Mouse (Mus musculus) forebrain, postnatal 0 days (tissue): ENCODE results near the gene Arpc1b. TPM values are rescaled to one million over a fixed set of nuclear protein-coding genes. Genes with fewer than 3 reads are reported as not detected.
A peak's percentile ranks its signal among the peaks of the same experiment; 100 is the strongest.

ENCODE experiments used
- ATAC-seq: fragments of 200-750 bp; cut with Nextera tagmentation; 2 replicates; pipeline ENCODE4 v1.8.0; 2017; ENCODE audit warnings: mild to moderate bottlenecking, moderate library complexity
- DNase-seq: peaks from one replicate; pipeline ENCODE4 v3.0.0-alpha.2; 2015
- H3K27ac ChIP-seq: fragments of 300-500 bp; sonication (generic); 2 replicates; pipeline ENCODE4 v1.5.1; 2014; ENCODE audit warnings: low read depth, mild to moderate bottlenecking, antibody characterized with exemption, low read length, moderate library complexity, mixed read lengths
- H3K27me3 ChIP-seq: fragments of 300-500 bp; sonication (generic); 2 replicates; pipeline ENCODE4 v1.6.1; 2014; ENCODE audit warnings: mild to moderate bottlenecking, low read length, mixed read lengths; ENCODE audit not compliant: insufficient read depth
- H3K36me3 ChIP-seq: fragments of 300-500 bp; sonication (generic); 2 replicates; pipeline ENCODE4 v1.6.1; 2014; ENCODE audit warnings: mild to moderate bottlenecking, moderate library complexity; ENCODE audit not compliant: insufficient read depth
- H3K4me1 ChIP-seq: fragments of 300-500 bp; sonication (generic); 2 replicates; pipeline ENCODE4 v1.6.1; 2014; ENCODE audit warnings: antibody characterized with exemption; ENCODE audit not compliant: insufficient read depth
- H3K4me2 ChIP-seq: fragments of 300-500 bp; sonication (generic); 2 replicates; pipeline ENCODE4 v1.6.1; 2014; ENCODE audit warnings: low read depth, mild to moderate bottlenecking, moderate library complexity
- H3K4me3 ChIP-seq: fragments of 300-500 bp; sonication (generic); 2 replicates; pipeline ENCODE4 v1.5.1; 2014; ENCODE audit warnings: low read depth, low read length, mixed read lengths
- H3K9ac ChIP-seq: fragments of 300-500 bp; sonication (generic); 2 replicates; pipeline ENCODE4 v1.6.1; 2014; ENCODE audit warnings: mild to moderate bottlenecking
- H3K9me3 ChIP-seq: fragments of 300-500 bp; sonication (generic); 2 replicates; pipeline ENCODE4 v1.6.1; 2016; ENCODE audit warnings: low read length
- CTCF ChIP-seq: sonication (generic); IDR thresholded peaks from 2 replicates; pipeline ENCODE4 v1.5.1; 2016; ENCODE audit warnings: antibody characterized with exemption, control low read depth, low read depth
- WGBS: fragments of 180-500 bp; shearing (Covaris S2); extraction: QIAGEN DNeasy Blood & Tissue Kit; methylation state at CpG from one replicate; pipeline ENCODE4 v1.1.7; 2014; 5-methylcytosine and 5-hydroxymethylcytosine counted together
- polyA plus RNA-seq: library from polyadenylated mRNA; unstranded; fragments of >200 nt; fragmentation: Nextera tagmentation; extraction: Ambion mirVana; gene quantifications from 2 replicates; pipeline ENCODE4 v1.2.1, GENCODE M21; 2015
- total RNA-seq: library from RNA; depleted of rRNA; stranded (reverse); fragments of >200 nt; gene quantifications from 2 replicates; pipeline ENCODE4 v1.2.3, GENCODE M21; 2014

Arpc1b gene
- total and polyA plus RNA-seq, 2 experiments from 2014 or later = 34.2 to 59.9 TPM

DNA sequence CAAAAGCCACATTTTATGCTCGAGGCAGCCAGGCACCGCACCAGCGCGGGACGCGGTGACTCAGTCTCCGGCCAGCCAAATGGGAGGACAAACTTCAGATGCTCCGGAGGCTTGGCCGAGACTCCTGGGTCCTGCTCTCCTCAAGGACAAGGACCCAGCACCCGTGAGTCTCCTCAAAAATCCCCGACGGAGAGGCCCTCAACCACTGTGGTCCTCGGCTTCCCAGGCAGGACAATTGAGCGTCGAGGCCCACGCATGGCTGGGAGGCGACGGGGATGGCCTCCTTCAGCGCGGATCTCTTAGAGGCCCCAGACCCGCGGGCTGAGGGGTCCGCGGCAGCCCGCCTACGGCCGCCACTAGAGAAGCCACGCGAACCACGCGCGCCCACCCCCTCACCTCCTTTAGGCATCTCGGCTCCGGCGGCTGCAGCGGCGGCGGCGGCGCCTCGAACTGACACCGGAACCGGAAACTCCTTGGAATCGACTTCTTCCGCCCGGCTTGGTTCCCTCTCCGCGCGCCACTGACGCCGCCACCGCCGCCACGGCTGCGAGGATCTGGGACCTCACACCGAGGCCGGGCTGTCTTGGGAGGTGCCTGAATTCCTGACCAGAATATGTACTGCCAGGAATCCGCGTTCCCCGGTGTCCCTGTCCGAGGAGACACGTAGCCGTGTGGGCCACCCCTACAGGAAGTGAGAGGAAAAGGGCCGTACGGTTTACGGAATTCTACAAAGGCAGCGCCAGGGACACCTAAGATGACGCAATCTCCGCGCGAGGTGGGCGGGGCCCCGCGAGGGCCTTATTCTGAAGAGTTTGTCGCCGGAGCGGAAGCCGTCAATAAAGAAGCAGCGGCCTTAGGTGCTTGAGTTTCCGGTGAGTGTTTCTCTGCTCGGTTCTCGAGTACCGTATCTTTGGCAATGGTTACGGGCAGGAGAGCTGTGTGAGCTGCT, 25.8 kb downstream of the Arpc1b start, which contains the start of the genes Pdap1 and Bud31:
TSS of gene Pdap1 (minus strand) at position 668 of the 949 bp plus-strand sequence.
TSS of gene Bud31 (plus strand) at position 792 of the 949 bp plus-strand sequence.
- DNase-seq (peak; percentile 98), ATAC-seq (peak; percentile 97)
- Histone ChIP-seq H3K27me3 (no peaks in the 10 kb centered on the region), H3K4me1 (peaks cover 22% of the 10 kb centered on the region; the same call in 1 of the 2 replicates), H3K9ac (peak within 1 kb of the TSS; percentile 81), H3K27ac (peak within 1 kb of the TSS; percentile 83), H3K4me3 (peak within 1 kb of the TSS; percentile 89), H3K4me2 (peak within 1 kb of the TSS; percentile 84), H3K36me3 (peaks cover 40% of the 10 kb centered on the region), H3K9me3 (no peaks in the 10 kb centered on the region)
- TF ChIP-seq CTCF = peak; percentile 33
- 1% methylated on average over 84 of the region's 84 CpGs for WGBS

DNA sequence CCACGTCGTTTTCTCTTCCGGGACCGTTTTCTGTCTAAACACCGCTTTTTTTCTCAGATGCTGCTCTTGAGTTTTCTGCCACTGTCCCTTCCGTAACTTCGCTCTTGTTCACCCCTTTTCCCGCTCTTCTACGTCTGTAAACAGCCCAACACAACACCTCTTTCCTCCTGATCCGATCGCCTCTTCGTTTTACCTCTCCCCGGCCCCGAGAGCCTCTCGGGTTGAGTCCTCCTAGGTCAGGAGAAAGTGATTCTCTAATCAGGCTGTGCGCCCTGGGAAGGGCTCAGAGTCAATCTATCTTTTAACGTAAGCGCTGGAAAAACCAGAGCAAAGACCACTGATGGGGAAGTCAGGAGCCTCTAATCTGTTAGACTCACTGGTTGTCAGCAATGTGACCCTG, 26.6 kb downstream of the Arpc1b start:
- TF ChIP-seq CTCF = no peak
- Histone ChIP-seq H3K9ac (peak overlapping the region; percentile 81), H3K4me2 (peak overlapping the region; percentile 84), H3K4me1 (peaks cover 22% of the 10 kb centered on the region; the same call in 1 of the 2 replicates), H3K27ac (peak overlapping the region; percentile 83), H3K4me3 (peak overlapping the region; percentile 89), H3K27me3 (no peaks in the 10 kb centered on the region), H3K9me3 (no peaks in the 10 kb centered on the region), H3K36me3 (peaks cover 41% of the 10 kb centered on the region)
- DNase-seq (no peak), ATAC-seq (no peak)
- WGBS = under 1% methylated on average over 18 of the region's 18 CpGs

DNA sequence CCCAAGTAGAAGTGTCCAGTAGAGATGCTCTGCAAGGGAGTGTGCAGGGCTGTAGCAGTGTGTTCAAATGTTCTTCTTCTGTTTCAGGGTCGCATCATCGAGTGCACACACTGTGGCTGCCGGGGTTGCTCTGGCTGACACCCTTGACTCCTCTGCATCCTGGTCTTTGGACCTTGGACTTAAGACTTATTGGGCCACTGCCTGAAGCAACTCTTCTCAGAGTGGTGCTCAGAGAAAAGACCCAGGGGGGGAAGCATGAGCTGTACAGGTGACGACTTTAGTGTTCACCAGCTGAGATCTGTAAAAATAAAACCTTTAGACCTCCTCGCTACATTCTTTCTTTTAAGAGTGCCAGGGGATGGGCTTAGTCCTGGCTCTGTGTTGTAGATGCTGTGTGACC, 33.7 kb downstream of the Arpc1b start:
- DNase-seq (no peak), ATAC-seq (no peak)
- WGBS = 95% methylated on average over 5 of the region's 5 CpGs
- no peak for TF ChIP-seq CTCF
- Histone ChIP-seq H3K4me3 (no peak overlapping the region), H3K27ac (no peak overlapping the region), H3K4me2 (no peak overlapping the region), H3K36me3 (peaks cover 98% of the 10 kb centered on the region), H3K27me3 (no peaks in the 10 kb centered on the region), H3K9ac (no peak overlapping the region), H3K4me1 (no peaks in the 10 kb centered on the region), H3K9me3 (no peaks in the 10 kb centered on the region)

DNA sequence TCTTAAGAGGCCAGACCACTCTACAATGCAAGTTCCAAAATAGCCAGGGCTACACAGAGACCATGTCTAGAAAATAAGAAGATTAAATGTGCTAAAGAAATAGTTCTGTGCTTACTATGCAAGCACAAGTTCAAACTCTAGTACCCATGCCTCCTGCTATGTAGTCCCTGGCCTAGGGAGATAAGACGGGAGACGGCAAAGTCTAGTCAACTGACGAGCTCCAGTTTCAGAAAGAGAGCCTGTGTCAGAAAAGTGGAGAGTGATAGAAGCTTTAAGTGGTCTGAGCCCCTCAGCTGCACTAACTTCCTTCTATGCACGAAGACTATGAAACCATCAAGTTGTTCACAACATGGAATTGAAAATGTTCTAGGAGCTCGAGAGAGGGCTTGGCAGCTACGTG, 35.3 kb downstream of the Arpc1b start:
- Histone ChIP-seq H3K4me2 (no peak overlapping the region), H3K27me3 (no peaks in the 10 kb centered on the region), H3K27ac (no peak overlapping the region), H3K9ac (no peak overlapping the region), H3K4me3 (no peak overlapping the region), H3K36me3 (peaks cover 98% of the 10 kb centered on the region), H3K9me3 (no peaks in the 10 kb centered on the region), H3K4me1 (no peaks in the 10 kb centered on the region)
- no peak for DNase-seq
- 93% methylated on average over 6 of the region's 6 CpGs for WGBS
- ATAC-seq = no peak
- no peak for TF ChIP-seq CTCF

DNA sequence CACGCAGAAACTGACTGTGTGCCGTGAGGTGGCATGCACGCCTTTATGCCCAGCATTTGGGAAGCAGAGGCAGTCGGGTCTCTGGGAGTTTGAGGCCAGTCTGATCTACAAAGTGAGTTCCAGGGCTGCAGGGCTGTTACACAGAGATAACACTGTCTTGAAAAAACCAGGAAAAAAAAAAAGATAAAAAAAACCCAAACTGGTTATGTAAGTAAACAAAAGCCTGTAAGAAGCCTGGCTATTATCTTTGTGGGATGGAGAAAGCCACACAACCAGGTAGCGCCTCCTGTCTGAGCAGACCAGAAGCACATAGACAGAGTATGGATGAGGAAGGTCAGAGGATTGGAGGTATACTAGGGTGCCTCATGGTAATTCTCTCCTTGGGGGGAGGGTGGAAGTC, 38.7 kb downstream of the Arpc1b start:
- Histone ChIP-seq H3K4me2 (no peak overlapping the region), H3K36me3 (peaks cover 87% of the 10 kb centered on the region), H3K9ac (no peak overlapping the region), H3K4me1 (no peaks in the 10 kb centered on the region), H3K27ac (no peak overlapping the region), H3K9me3 (no peaks in the 10 kb centered on the region), H3K4me3 (no peak overlapping the region), H3K27me3 (no peaks in the 10 kb centered on the region)
- ATAC-seq (no peak), DNase-seq (no peak)
- WGBS = 90% methylated on average over 5 of the region's 5 CpGs
- no peak for TF ChIP-seq CTCF

DNA sequence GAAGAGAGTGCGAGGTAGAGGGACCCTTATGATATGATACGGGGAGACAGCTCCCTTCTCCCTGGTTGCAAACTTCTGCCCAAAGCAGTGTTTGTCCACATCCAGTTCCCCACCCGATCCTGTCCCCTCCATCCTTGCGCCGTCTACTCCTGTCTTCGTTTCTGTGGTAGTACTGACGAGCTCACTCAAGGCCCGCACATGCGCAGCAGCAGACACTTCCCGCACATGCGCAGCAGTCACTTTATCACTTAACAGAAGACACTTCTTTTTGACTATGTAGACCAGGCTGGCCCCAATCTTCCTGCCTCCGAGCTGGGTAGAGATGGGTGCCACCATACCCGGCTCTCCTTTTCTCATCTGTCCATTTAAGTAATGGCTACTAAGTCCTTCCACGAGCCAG, 47.3 kb downstream of the Arpc1b start:
- DNase-seq (no peak), ATAC-seq (no peak)
- H3K9me3 ChIP-seq = no peaks in the 10 kb centered on the region
- no peak overlapping the region for H3K4me3 ChIP-seq
- no peak for TF ChIP-seq CTCF
- peaks cover 72% of the 10 kb centered on the region for H3K36me3 ChIP-seq
- H3K4me1 ChIP-seq = peaks cover 8% of the 10 kb centered on the region; the same call in 1 of the 2 replicates
- H3K9ac ChIP-seq = no peak overlapping the region
- no peak overlapping the region for H3K4me2 ChIP-seq
- H3K27me3 ChIP-seq = no peaks in the 10 kb centered on the region
- 94% methylated on average over 14 of the region's 14 CpGs for WGBS
- H3K27ac ChIP-seq = no peak overlapping the region

DNA sequence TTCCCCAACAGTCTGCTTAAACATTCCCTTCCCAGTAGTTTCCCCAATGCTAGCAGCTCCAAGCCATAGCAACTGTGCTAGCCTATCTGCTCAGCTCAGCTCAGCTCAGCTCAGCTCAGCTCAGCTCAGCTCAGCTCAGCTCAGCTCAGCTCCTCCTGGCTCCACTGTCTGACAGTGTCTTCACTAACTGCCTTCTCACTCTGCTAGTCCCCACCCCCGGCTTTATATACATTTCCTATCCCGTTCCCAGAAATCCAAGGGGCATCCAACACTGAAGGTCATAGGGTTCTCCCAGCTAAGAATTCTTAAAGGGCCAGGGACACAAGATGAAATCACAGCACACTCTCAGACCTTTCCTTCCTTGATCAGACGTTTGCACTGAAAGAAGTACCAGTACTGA, 50.7 kb downstream of the Arpc1b start:
- Histone ChIP-seq H3K9ac (no peak overlapping the region), H3K9me3 (no peaks in the 10 kb centered on the region)
- no peak for DNase-seq

More for the DNA sequence above, 50.7 kb downstream of the Arpc1b start:
- ATAC-seq = no peak
- H3K27ac ChIP-seq = no peak overlapping the region
- no peak overlapping the region for H3K4me2 ChIP-seq
- WGBS = 75% methylated on average over 3 of the region's 3 CpGs
- TF ChIP-seq CTCF = no peak
- no peak overlapping the region for H3K4me3 ChIP-seq
- peaks cover 46% of the 10 kb centered on the region for H3K36me3 ChIP-seq
- H3K4me1 ChIP-seq = peaks cover 18% of the 10 kb centered on the region
- no peaks in the 10 kb centered on the region for H3K27me3 ChIP-seq
